Mouse (Mus musculus) limb, embryonic 14.5 days (tissue): ENCODE results near the gene Rps27l. TPM values are rescaled to one million over a fixed set of nuclear protein-coding genes. Genes with fewer than 3 reads are reported as not detected.

Experiments used
- ATAC-seq: fragments of 200-750 bp; cut with Nextera tagmentation; 2 replicates; pipeline ENCODE4 v1.8.0; 2017; ENCODE audit warnings: low read depth, moderate number of reproducible peaks, moderate TSS enrichment; ENCODE audit not compliant: low FRiP score
- DNase-seq: peaks from one replicate; pipeline ENCODE4 v3.0.0-alpha.2; 2015; ENCODE audit warnings: low spot score
- H3K27ac ChIP-seq: fragments of 300-500 bp; sonication (generic); replicated peaks from 2 replicates; pipeline ENCODE4 v1.5.1; 2014; ENCODE audit warnings: low read depth, mild to moderate bottlenecking, low read length, moderate library complexity, mixed read lengths
- H3K27me3 ChIP-seq: fragments of 300-500 bp; sonication (generic); 2 replicates; pipeline ENCODE4 v1.6.1; 2014; ENCODE audit warnings: low read length, mixed read lengths; ENCODE audit not compliant: control insufficient read depth, insufficient read depth
- H3K36me3 ChIP-seq: fragments of 300-500 bp; sonication (generic); 2 replicates; pipeline ENCODE4 v1.6.1; 2014; ENCODE audit warnings: mild to moderate bottlenecking, low read length, moderate library complexity, mixed read lengths; ENCODE audit not compliant: control insufficient read depth, insufficient read depth
- H3K4me1 ChIP-seq: fragments of 300-500 bp; sonication (generic); 2 replicates; pipeline ENCODE4 v1.6.1; 2014; ENCODE audit warnings: antibody characterized with exemption, low read length, mixed read lengths; ENCODE audit not compliant: control insufficient read depth, insufficient read depth
- H3K4me2 ChIP-seq: fragments of 300-500 bp; sonication (generic); replicated peaks from 2 replicates; pipeline ENCODE4 v1.6.1; 2014; ENCODE audit warnings: low read depth, mild to moderate bottlenecking, low read length, moderate library complexity; ENCODE audit not compliant: severe bottlenecking
- H3K4me3 ChIP-seq: fragments of 300-500 bp; sonication (generic); replicated peaks from 2 replicates; pipeline ENCODE4 v1.5.1; 2014; ENCODE audit warnings: low read length
- H3K9ac ChIP-seq: fragments of 300-500 bp; sonication (generic); 2 replicates; pipeline ENCODE4 v1.6.1; 2014; ENCODE audit warnings: mild to moderate bottlenecking, low read depth, low read length, moderate library complexity; ENCODE audit not compliant: severe bottlenecking
- H3K9me3 ChIP-seq: fragments of 300-500 bp; sonication (generic); 2 replicates; pipeline ENCODE4 v1.6.1; 2016; ENCODE audit warnings: low read length; ENCODE audit not compliant: control insufficient read depth
- POLR2A ChIP-seq: fragments of 200-500 bp; IDR thresholded peaks from 2 replicates; pipeline ENCODE4 v1.8.0; 2012; ENCODE audit warnings: inconsistent platforms, mild to moderate bottlenecking, moderate library complexity, borderline replicate concordance; ENCODE audit not compliant: insufficient read depth, insufficient read length; ENCODE audit errors: extremely low read depth
- WGBS: fragments of 180-500 bp; shearing (Covaris S2); extraction: QIAGEN DNeasy Blood & Tissue Kit; methylation state at CpG from one replicate; pipeline ENCODE4 v1.1.7; 2014; 5-methylcytosine and 5-hydroxymethylcytosine counted together
- polyA plus RNA-seq, 2 experiments: library from polyadenylated mRNA; depleted of rRNA in 1 of 2; stranded (reverse) in 1 of 2; unstranded in 1 of 2; fragments of >200 nt; fragmentation: Nextera tagmentation in 1 of 2; extraction: Ambion mirVana in 1 of 2; gene quantifications; 2 replicates each; pipeline versions ENCODE4 v1.2.1 to v1.2.3; 2012 to 2014

Gene Rps27l
- polyA plus RNA-seq, 2 experiments: 292 to 633 TPM

DNA sequence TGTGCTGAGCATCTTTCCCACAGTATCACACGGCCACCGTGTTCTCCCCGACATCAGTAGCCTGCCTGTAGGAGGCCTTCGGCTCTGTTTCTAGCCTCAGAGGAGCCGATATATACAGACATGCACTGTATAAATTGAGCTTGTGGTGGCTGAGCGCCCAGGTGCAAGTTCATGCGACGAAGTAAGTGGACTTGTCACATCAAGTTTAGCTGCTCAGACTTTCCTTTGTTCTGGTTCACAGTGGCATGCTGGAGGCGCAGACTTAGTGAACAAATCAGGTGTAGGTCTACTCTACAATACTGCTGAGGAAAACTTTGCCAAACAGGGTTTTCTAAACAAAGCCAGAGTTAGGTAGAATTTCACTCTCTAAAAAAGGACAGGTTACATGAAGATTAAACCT lies 39.9 kb upstream of the Rps27l start:
- no peak for TF ChIP-seq POLR2A
- ATAC-seq (no peak), DNase-seq (no peak)
- Histone ChIP-seq H3K9ac (no peak overlapping the region), H3K4me2 (no peak overlapping the region), H3K4me3 (no peak overlapping the region), H3K36me3 (no peaks in the 10 kb centered on the region), H3K4me1 (no peaks in the 10 kb centered on the region; the same call in 1 of the 2 replicates), H3K27ac (no peak overlapping the region), H3K9me3 (no peaks in the 10 kb centered on the region), H3K27me3 (no peaks in the 10 kb centered on the region)
- WGBS: 59% methylated on average over 9 of the region's 9 CpGs

DNA sequence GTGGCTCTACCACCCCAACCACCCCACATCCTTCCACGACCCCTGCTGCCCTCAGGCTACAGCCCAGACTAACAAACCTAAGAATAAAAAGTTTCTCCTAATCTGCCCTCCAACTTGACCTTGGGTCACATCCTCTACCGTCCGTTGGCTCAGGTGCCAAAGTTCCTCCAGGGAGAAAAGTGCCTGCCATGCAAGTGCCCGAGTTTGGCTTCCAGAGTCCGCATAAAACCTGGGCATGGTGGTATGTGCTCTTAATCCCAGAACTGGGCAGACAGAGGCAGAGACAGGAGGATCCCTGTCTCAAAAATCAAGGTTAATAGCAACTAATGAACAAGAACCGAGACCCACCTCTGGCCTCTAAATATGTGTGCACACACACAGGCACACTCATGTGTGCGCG lies 38.8 kb upstream of the Rps27l start:
- Histone ChIP-seq H3K36me3 (no peaks in the 10 kb centered on the region), H3K4me2 (no peak overlapping the region), H3K9me3 (no peaks in the 10 kb centered on the region), H3K9ac (no peak overlapping the region), H3K4me3 (no peak overlapping the region), H3K27ac (no peak overlapping the region), H3K4me1 (no peaks in the 10 kb centered on the region; the same call in 1 of the 2 replicates), H3K27me3 (no peaks in the 10 kb centered on the region)
- DNase-seq (no peak), ATAC-seq (no peak)
- 82% methylated on average over 8 of the region's 8 CpGs for WGBS
- no peak for TF ChIP-seq POLR2A

DNA sequence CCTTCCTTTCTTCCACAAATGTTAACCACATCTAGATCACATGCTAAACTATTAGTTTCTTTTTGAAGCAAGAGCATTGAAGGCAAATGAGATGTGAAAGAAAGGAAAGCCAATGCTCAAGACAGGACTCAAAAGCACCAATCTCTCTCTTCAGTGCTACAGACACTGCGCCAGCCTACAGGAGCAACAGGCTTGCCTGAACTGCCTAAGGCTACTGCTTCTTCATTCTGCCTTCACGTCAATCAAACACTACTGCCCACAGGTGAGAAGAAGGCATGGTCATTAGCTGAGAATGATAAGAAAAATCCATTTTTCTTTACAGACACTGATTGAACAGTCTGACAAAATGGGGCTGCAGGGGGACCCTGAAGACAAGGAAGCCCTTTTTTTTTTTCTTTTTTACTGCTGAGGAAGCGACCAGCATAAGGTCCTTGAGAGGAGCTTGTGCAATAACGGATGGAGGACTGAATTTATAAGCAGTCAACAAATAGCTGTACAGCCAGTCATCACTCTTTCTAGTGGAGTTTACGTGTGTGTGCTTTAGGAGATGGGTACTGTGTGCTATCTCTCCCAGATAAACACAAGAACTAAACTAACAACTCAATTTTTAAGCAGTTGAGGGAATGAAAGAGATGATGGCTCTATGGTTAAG lies 38.0 kb upstream of the Rps27l start:
- Histone ChIP-seq H3K4me3 (no peak overlapping the region), H3K9ac (no peak overlapping the region), H3K27me3 (no peaks in the 10 kb centered on the region), H3K27ac (no peak overlapping the region), H3K4me2 (no peak overlapping the region), H3K36me3 (no peaks in the 10 kb centered on the region), H3K9me3 (no peaks in the 10 kb centered on the region), H3K4me1 (no peaks in the 10 kb centered on the region; the same call in 1 of the 2 replicates)
- TF ChIP-seq POLR2A: no peak
- ATAC-seq (no peak), DNase-seq (no peak)
- WGBS: 83% methylated on average over 5 of the region's 5 CpGs

DNA sequence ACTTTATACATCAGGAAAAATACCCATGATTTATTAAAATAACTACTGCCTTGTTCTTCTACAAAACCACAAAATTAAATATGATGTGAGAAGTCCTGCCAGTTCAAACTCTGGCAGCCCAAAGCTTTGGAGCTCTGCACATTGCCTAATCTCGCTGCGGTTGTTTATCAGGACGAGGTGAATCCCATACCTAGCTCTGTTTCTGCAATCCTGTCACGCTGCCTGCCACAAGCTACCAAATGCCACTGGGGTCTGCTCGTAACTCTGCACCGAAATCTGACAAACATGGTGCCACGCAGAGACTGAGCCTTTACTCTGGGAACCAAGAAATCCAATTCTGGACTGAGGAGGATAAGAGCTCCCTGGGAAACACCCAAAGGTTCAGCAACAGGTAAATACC lies 36.0 kb upstream of the Rps27l start:
- Histone ChIP-seq H3K27me3 (no peaks in the 10 kb centered on the region), H3K4me2 (no peak overlapping the region), H3K27ac (no peak overlapping the region), H3K9ac (no peak overlapping the region), H3K4me3 (no peak overlapping the region), H3K4me1 (no peaks in the 10 kb centered on the region; the same call in 1 of the 2 replicates), H3K36me3 (no peaks in the 10 kb centered on the region), H3K9me3 (no peaks in the 10 kb centered on the region)
- TF ChIP-seq POLR2A: no peak
- DNase-seq: no peak
- ATAC-seq: no peak
- WGBS: 75% methylated on average over 7 of the region's 7 CpGs

DNA sequence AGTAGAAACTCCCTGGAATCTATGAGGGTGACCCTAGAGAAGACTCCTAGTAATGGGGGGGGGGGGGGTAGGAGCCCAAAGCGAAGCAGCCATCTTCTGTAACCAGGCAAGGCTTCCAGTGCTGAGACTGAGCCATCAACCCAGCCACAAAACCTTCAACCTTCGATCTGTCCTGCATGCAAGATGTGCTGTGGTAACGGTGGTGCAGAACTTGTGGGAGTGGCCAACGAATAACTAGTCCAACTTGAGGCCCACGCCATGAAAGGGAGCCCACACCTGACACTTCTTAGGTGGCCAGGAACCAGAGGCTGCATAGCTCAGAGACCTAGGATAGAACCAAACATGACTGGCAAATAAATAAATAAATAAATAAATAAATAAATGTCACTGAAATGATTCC lies 35.2 kb upstream of the Rps27l start:
- WGBS: 84% methylated on average over 5 of the region's 5 CpGs
- no peak overlapping the region for H3K4me2 ChIP-seq
- H3K36me3 ChIP-seq: no peaks in the 10 kb centered on the region
- no peaks in the 10 kb centered on the region; the same call in 1 of the 2 replicates for H3K4me1 ChIP-seq
- no peak overlapping the region for H3K9ac ChIP-seq
- H3K27me3 ChIP-seq: no peaks in the 10 kb centered on the region
- no peaks in the 10 kb centered on the region for H3K9me3 ChIP-seq
- no peak overlapping the region for H3K27ac ChIP-seq
- DNase-seq (no peak), ATAC-seq (no peak)
- no peak overlapping the region for H3K4me3 ChIP-seq
- no peak for TF ChIP-seq POLR2A
